Mouse (Mus musculus) embryonic fibroblast, embryonic 13.5 days (primary cell): ENCODE data around the gene Cdh3. TPM values are rescaled to one million over a fixed set of nuclear protein-coding genes. Genes with fewer than 3 reads are reported as not detected.
"Not testable (repeated sequence)": the region's sequence is repeated elsewhere in the genome, so short reads cannot be mapped to it uniquely, and the experiment has no call there.

Experiments used
- H3K27ac ChIP-seq: 2 replicates; pipeline ENCODE4 v1.5.1; 2012; ENCODE audit warnings: low read length, control low read depth, inconsistent platforms; ENCODE audit not compliant: insufficient read depth
- H3K4me1 ChIP-seq: 2 replicates; pipeline ENCODE4 v1.6.1; 2011; ENCODE audit warnings: low read length; ENCODE audit not compliant: control insufficient read depth, insufficient read depth
- H3K4me3 ChIP-seq: 2 replicates; pipeline ENCODE4 v1.5.1; 2011; ENCODE audit warnings: mild to moderate bottlenecking, control low read depth, low read length; ENCODE audit not compliant: insufficient read depth
- CTCF ChIP-seq: IDR thresholded peaks from 2 replicates; pipeline ENCODE4 v1.5.1; 2011; ENCODE audit warnings: mild to moderate bottlenecking, control low read depth, low read length, moderate library complexity, borderline replicate concordance; ENCODE audit not compliant: insufficient read depth
- POLR2A ChIP-seq: IDR thresholded peaks from 2 replicates; pipeline ENCODE4 v1.6.1; 2011; ENCODE audit warnings: low read depth, mild to moderate bottlenecking, control low read depth, low read length, moderate library complexity
- polyA plus RNA-seq: library from polyadenylated mRNA; stranded (reverse); fragments of >200 nt; gene quantifications from 2 replicates; pipeline ENCODE4 v1.2.4, GENCODE M21; 2011; ENCODE audit warnings: low read depth; ENCODE audit not compliant: missing spikeins, insufficient read length

The Cdh3 gene
- polyA plus RNA-seq, 1 experiment, result 70.2 TPM

- no peak for TF ChIP-seq POLR2A
- TF ChIP-seq CTCF, result no peak
- Histone ChIP-seq H3K4me3 (no peak overlapping the region), H3K27ac (no peak overlapping the region), H3K4me1 (no peaks in the 10 kb centered on the region)
Observed at GRCm38 (mm10) chr8:106584942-106585670, 74.4 kb downstream of the Cdh3 start.

GRCm38 (mm10) chr8:106585671-106586037 lies 75.0 kb downstream of the Cdh3 start:
- TF ChIP-seq POLR2A (no peak), CTCF (no peak)
- H3K27ac ChIP-seq, result no peak overlapping the region
- no peaks in the 10 kb centered on the region for H3K4me1 ChIP-seq
- H3K4me3 ChIP-seq, result no peak overlapping the region

- no peak overlapping the region for H3K27ac ChIP-seq
- TF ChIP-seq POLR2A (no peak), CTCF (no peak)
- H3K4me3 ChIP-seq, result no peak overlapping the region
- H3K4me1 ChIP-seq, result no peaks in the 10 kb centered on the region
Observed at GRCm38 (mm10) chr8:106586896-106587295, 76.2 kb downstream of the Cdh3 start.

- no peak overlapping the region for H3K27ac ChIP-seq
- no peaks in the 10 kb centered on the region for H3K4me1 ChIP-seq
- H3K4me3 ChIP-seq, result no peak overlapping the region
- no peak for TF ChIP-seq POLR2A
- TF ChIP-seq CTCF, result no peak
Observed at GRCm38 (mm10) chr8:106588443-106589431, 78.0 kb downstream of the Cdh3 start.

- Histone ChIP-seq H3K4me3 (no peak overlapping the region), H3K27ac (no peak overlapping the region), H3K4me1 (no peaks in the 10 kb centered on the region)
- no peak for TF ChIP-seq POLR2A
- TF ChIP-seq CTCF, result no peak
Observed at GRCm38 (mm10) chr8:106592458-106592857, 81.8 kb downstream of the Cdh3 start.

GRCm38 (mm10) chr8:106595623-106596022 lies 84.9 kb downstream of the Cdh3 start:
- not testable (repeated sequence) for H3K4me1 ChIP-seq, H3K4me3 ChIP-seq, H3K27ac ChIP-seq

GRCm38 (mm10) chr8:106597067-106597466 lies 86.4 kb downstream of the Cdh3 start:
- H3K4me1 ChIP-seq, result no peaks in the 10 kb centered on the region
- no peak overlapping the region for H3K27ac ChIP-seq
- no peak for TF ChIP-seq POLR2A
- no peak for TF ChIP-seq CTCF
- no peak overlapping the region for H3K4me3 ChIP-seq

- H3K4me3 ChIP-seq, result no peak overlapping the region
- H3K4me1 ChIP-seq, result 0 out of 2 replicates have a peak, but pooled peaks cover 3% of the 10 kb centered on the region
- no peak overlapping the region for H3K27ac ChIP-seq
- TF ChIP-seq POLR2A, result no peak
- TF ChIP-seq CTCF, result no peak
Observed at GRCm38 (mm10) chr8:106599265-106599979, 88.7 kb downstream of the Cdh3 start.

- Histone ChIP-seq H3K27ac (no peak within 1 kb of the TSS), H3K4me1 (0 out of 2 replicates have a peak, but pooled peaks cover 3% of the 10 kb centered on the region), H3K4me3 (peak within 1 kb of the TSS; percentile 38)
- TF ChIP-seq POLR2A (no peak), CTCF (no peak)
Observed at GRCm38 (mm10) chr8:106603131-106603819, 92.6 kb downstream of the Cdh3 start, which contains the start of gene Cdh1. Gene Cdh1 (plus strand): TSS chr8:106603351.
